Mouse (Mus musculus): ENCODE results near the gene Ddc. TPM values are rescaled to one million over a fixed set of nuclear protein-coding genes. Genes with fewer than 3 reads are reported as not detected.
A peak's percentile ranks its signal among the peaks of the same experiment; 100 is the strongest.

The Ddc gene
- polyA plus RNA-seq, 1 experiment from 2014 or later = 64.6 TPM

DNA sequence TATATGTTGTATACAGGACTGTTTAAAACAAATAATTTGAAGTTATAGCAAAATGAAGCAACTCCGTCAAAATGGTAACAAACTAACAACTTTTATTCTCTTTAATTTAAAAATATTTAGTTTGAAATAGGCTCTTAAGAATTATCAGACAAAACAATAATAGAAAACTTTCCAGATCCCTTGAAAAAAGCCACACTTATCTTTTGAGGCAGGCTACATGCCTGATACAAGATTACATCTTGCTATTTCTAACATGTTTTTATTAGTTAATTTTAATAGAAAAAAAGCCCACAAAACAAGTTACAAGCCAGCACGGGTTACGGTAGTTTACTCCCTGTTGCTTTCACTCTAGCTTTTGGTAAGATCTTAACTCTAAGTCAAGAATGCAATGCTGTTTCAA is 97.6 kb downstream of the Ddc start:
- WGBS = 89% methylated on average over 3 of the region's 3 CpGs
- no peak for ATAC-seq (ENCODE audit: extremely low read depth, insufficient number of reproducible peaks, low FRiP score, low TSS enrichment)
- peaks cover 83% of the 10 kb centered on the region for H3K36me3 ChIP-seq

DNA sequence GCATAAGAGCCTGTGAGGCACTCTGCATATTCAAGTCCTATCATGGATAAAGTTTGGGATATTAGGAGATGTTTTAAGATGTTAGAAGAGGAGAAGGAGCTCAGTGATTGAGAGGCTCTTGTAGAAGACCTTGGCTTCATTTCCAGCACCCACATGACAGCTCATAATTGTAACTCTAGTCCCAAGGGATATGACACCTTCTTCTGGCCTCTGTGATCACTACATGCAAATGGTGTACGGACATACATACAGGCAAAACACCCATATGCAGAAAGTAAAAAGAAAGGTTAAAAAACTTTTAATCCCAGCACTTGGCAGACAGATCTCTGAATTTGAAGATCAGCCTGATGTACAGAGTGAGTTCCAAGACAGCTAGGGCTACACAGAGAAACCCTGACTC is 99.3 kb downstream of the Ddc start:
- WGBS = 95% methylated on average over 1 of the region's 1 CpGs
- H3K4me2 ChIP-seq = no peak overlapping the region
- no peak overlapping the region for H3K27ac ChIP-seq (replicated peaks)
- peaks cover 20% of the 10 kb centered on the region for H3K4me1 ChIP-seq
- no peaks in the 10 kb centered on the region for H3K27me3 ChIP-seq (replicated peaks)
- H3K36me3 ChIP-seq = peaks cover 68% of the 10 kb centered on the region
- H3K9ac ChIP-seq = no peak overlapping the region
- no peaks in the 10 kb centered on the region for H3K9me3 ChIP-seq
- no peak overlapping the region for H3K4me3 ChIP-seq
- no peak for ATAC-seq (ENCODE audit: extremely low read depth, insufficient number of reproducible peaks, low FRiP score, low TSS enrichment)

More for the DNA sequence above, 97.6 kb downstream of the Ddc start:
- H3K4me3 ChIP-seq = no peak overlapping the region
- no peak overlapping the region for H3K27ac ChIP-seq (replicated peaks)
- H3K9ac ChIP-seq = no peak overlapping the region
- H3K4me2 ChIP-seq = no peak overlapping the region
- H3K27me3 ChIP-seq (replicated peaks) = no peaks in the 10 kb centered on the region
- no peaks in the 10 kb centered on the region for H3K9me3 ChIP-seq
- H3K4me1 ChIP-seq = peaks cover 20% of the 10 kb centered on the region

DNA sequence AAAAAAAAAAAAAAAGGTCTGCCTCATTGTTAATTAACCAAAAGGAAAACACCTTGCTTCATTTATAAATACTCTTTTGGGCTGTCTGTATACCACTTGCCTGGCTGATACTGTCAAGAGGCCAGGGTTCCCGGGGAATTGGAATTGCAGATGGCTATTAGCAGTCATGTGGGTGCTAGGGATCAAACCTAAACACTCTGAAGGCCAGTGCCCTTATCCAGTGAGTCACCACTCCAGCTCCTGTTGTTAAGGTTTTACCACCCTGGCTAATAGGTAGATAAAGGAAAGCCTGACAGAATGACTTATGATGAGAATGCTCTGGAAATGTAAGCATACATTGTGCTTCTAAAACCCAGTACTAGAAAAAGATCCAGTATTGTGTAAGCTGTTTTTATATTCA is 103.3 kb downstream of the Ddc start:
- 87% methylated on average over 1 of the region's 1 CpGs for WGBS
- H3K36me3 ChIP-seq = peaks cover 34% of the 10 kb centered on the region

DNA sequence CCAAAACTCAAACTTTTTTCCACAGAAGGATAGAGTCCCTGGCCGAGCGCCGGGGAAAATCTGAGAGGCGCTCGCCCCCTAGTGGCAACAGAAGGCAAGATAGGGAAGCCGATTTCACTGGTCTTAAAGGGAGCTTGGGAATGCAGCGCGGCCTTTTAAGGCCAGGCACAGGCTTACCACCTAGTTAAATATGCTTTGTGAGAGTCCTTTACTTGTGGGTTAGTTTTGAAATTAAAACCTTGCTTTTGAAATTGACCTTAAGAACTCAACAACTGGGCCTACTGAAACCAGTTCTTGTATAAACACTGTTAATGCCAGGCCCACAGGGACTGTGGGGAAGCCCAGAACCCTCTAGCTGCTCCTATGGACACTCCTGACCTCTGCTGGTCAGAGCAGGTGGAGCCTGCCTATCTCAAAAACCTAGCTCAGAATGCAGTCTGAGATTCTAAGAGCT is 109.4 kb downstream of the Ddc start:
- Histone ChIP-seq H3K4me3 (peak overlapping the region; percentile 8; the same call in 1 of the 2 replicates), H3K27ac (replicated peaks) (no peak overlapping the region), H3K36me3 (no peaks in the 10 kb centered on the region), H3K9ac (0 out of 2 replicates have a peak overlapping the region, but pooled peaks have one; percentile 1), H3K4me1 (no peaks in the 10 kb centered on the region), H3K27me3 (replicated peaks) (peaks cover 4% of the 10 kb centered on the region; the same call in 1 of the 2 replicates), H3K4me2 (peak overlapping the region; percentile 57), H3K9me3 (no peaks in the 10 kb centered on the region)
- ATAC-seq (ENCODE audit: extremely low read depth, insufficient number of reproducible peaks, low FRiP score, low TSS enrichment) = peak; percentile 81
- WGBS = 0% methylated on average over 8 of the region's 8 CpGs

More for the DNA sequence above, 103.3 kb downstream of the Ddc start:
- H3K4me1 ChIP-seq = no peaks in the 10 kb centered on the region
- no peak for ATAC-seq (ENCODE audit: extremely low read depth, insufficient number of reproducible peaks, low FRiP score, low TSS enrichment)
- no peak overlapping the region for H3K4me3 ChIP-seq
- H3K27me3 ChIP-seq (replicated peaks) = no peaks in the 10 kb centered on the region
- no peak overlapping the region for H3K27ac ChIP-seq (replicated peaks)
- H3K9ac ChIP-seq = no peak overlapping the region
- no peaks in the 10 kb centered on the region for H3K9me3 ChIP-seq
- H3K4me2 ChIP-seq = no peak overlapping the region

DNA sequence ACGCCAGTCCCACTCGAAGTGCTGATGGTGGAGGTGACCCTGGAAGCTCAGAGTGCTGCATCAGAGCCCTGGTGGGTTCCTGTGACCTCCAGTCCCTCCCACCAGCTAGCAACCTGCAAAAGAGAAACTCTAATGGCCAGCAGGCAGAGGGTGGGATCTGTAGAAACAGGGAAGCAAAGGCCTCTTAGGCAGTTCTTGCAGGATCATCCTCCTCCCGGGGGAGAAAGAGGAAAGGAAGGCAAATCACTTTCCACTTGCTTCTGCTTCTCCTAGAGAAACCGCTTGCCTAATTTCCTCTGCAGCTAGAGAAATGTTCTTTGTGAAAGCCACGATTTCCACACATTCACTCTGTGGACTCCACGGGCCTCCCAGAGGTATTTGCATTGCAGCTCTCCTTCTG is 112.5 kb downstream of the Ddc start:
- no peak overlapping the region for H3K27ac ChIP-seq (replicated peaks)
- no peak overlapping the region for H3K9ac ChIP-seq
- H3K4me2 ChIP-seq = no peak overlapping the region
- H3K4me1 ChIP-seq = no peaks in the 10 kb centered on the region
- no peak overlapping the region for H3K4me3 ChIP-seq
- peaks cover 4% of the 10 kb centered on the region; the same call in 1 of the 2 replicates for H3K27me3 ChIP-seq (replicated peaks)
- WGBS = 52% methylated on average over 6 of the region's 6 CpGs
- H3K9me3 ChIP-seq = no peaks in the 10 kb centered on the region
- H3K36me3 ChIP-seq = no peaks in the 10 kb centered on the region
- ATAC-seq (ENCODE audit: extremely low read depth, insufficient number of reproducible peaks, low FRiP score, low TSS enrichment) = no peak

DNA sequence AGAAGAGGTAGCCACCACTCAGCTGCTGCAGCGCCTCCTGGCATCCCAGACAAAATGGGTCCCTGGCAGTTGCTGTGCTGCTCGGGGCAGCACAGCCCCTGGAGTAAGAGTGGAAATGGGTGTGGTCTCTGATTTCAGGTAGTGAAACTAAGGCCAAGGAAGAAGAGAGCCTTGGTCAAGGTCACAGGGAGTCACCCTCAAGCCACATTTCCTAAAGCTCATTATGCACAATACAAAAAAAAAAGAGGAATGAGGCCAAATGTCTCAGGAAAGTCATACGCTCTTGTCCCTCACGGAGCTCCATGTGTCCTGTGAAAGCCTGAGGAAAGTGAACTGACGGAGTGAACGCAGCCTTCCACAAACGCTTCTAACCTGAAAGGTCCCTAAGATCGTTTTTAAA is 116.2 kb downstream of the Ddc start:
- no peaks in the 10 kb centered on the region for H3K9me3 ChIP-seq
- no peak overlapping the region for H3K4me2 ChIP-seq
- no peak overlapping the region for H3K27ac ChIP-seq (replicated peaks)
- no peak overlapping the region for H3K4me3 ChIP-seq
- no peak for ATAC-seq (ENCODE audit: extremely low read depth, insufficient number of reproducible peaks, low FRiP score, low TSS enrichment)
- H3K4me1 ChIP-seq = no peaks in the 10 kb centered on the region
- no peaks in the 10 kb centered on the region for H3K36me3 ChIP-seq
- no peak overlapping the region for H3K9ac ChIP-seq
- peaks cover 4% of the 10 kb centered on the region; the same call in 1 of the 2 replicates for H3K27me3 ChIP-seq (replicated peaks)
- 75% methylated on average over 8 of the region's 8 CpGs for WGBS

DNA sequence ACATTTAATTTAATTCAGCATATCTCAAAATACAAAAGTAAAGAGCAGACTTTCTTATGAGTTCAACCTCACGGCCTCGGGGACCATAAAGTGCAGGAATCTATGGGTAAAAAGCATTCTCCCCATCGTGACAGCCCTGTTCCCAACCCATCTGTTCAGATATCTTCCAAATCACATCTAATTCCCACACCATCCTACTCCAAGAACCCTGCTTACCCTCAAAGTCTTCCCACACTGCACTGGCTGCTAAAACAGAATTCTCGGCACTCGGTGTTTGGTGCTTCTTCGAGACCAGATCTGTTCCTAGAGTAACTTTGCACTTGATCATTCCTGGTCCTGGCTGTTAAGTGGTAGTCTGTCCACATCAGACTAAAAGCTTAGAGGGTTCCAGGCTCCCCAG is 119.6 kb downstream of the Ddc start:
- Histone ChIP-seq H3K4me2 (no peak overlapping the region), H3K4me3 (no peak overlapping the region), H3K27ac (replicated peaks) (no peak overlapping the region), H3K36me3 (no peaks in the 10 kb centered on the region), H3K9me3 (no peaks in the 10 kb centered on the region), H3K9ac (no peak overlapping the region), H3K4me1 (no peaks in the 10 kb centered on the region), H3K27me3 (replicated peaks) (no peaks in the 10 kb centered on the region)
- ATAC-seq (ENCODE audit: extremely low read depth, insufficient number of reproducible peaks, low FRiP score, low TSS enrichment) = no peak
- WGBS = 82% methylated on average over 6 of the region's 6 CpGs

DNA sequence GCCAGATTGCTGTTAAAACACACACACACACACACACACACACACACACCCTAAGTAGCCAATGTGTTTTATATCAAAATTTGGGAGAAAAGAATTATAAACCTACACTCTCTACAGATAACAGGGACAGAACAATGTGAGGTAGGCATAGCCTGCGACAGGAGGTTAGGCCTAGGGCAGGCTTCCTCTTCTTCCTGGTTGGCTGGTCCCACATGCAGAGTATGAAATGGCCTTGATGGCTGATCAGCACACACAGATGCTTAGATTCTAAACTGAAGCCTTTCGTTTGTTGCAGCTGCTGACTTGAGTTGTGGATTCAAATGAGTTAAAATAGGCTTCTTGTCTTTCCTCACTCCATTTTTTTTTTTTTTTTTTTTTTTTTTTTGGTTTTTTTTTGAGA is 120.1 kb downstream of the Ddc start:
- H3K27me3 ChIP-seq (replicated peaks) = no peaks in the 10 kb centered on the region
- ATAC-seq (ENCODE audit: extremely low read depth, insufficient number of reproducible peaks, low FRiP score, low TSS enrichment) = no peak
- no peak overlapping the region for H3K9ac ChIP-seq
- H3K36me3 ChIP-seq = no peaks in the 10 kb centered on the region
- H3K27ac ChIP-seq (replicated peaks) = no peak overlapping the region
- no peak overlapping the region for H3K4me3 ChIP-seq
- no peaks in the 10 kb centered on the region for H3K9me3 ChIP-seq
- no peak overlapping the region for H3K4me2 ChIP-seq
- no peaks in the 10 kb centered on the region for H3K4me1 ChIP-seq
- WGBS = 80% methylated on average over 2 of the region's 2 CpGs

DNA sequence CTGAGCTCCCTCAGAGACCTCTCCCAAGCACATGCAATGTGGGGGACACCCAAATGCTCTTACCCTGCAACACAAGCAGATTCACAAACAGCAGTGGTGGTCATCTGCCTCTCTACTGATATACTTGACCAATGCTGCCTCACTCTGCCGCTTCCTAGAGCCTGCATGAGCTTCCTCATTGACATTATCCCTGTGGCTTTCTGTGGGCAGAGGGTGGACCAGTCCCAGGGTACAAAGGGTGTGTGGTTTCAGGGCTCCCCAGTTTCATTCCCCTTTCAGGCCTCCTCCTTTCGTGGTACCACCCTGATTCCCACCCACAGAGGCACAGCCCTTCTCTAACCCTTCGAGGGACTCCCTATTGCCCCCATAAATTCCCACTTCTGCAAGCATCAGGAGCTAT is 120.7 kb downstream of the Ddc start:
- Histone ChIP-seq H3K9me3 (no peaks in the 10 kb centered on the region), H3K4me3 (no peak overlapping the region), H3K36me3 (no peaks in the 10 kb centered on the region), H3K9ac (no peak overlapping the region), H3K27me3 (replicated peaks) (no peaks in the 10 kb centered on the region), H3K27ac (replicated peaks) (no peak overlapping the region), H3K4me2 (no peak overlapping the region), H3K4me1 (no peaks in the 10 kb centered on the region)
- 61% methylated on average over 3 of the region's 3 CpGs for WGBS
- no peak for ATAC-seq (ENCODE audit: extremely low read depth, insufficient number of reproducible peaks, low FRiP score, low TSS enrichment)

DNA sequence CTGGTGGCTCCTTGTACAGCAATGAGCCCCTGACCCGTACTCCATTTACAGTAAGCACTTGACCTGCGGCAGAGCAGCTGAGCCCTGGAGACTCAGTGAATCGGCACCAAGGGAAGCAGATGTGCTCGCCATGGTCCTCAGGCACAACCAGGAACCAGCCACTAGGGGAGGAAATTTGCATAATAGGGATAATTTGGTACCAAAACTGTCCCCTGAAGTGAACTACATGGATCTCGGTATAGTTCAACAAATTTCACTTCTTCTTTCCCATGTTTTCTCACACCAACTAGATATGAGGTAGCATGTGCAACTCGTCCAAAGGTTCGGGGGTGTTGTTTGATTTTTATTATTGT is 121.1 kb downstream of the Ddc start:
- 77% methylated on average over 7 of the region's 7 CpGs for WGBS
- no peaks in the 10 kb centered on the region for H3K36me3 ChIP-seq
- H3K27ac ChIP-seq (replicated peaks) = no peak overlapping the region
- H3K4me2 ChIP-seq = no peak overlapping the region
- H3K27me3 ChIP-seq (replicated peaks) = no peaks in the 10 kb centered on the region
- H3K4me3 ChIP-seq = no peak overlapping the region
- ATAC-seq (ENCODE audit: extremely low read depth, insufficient number of reproducible peaks, low FRiP score, low TSS enrichment) = no peak
- no peaks in the 10 kb centered on the region for H3K4me1 ChIP-seq
- no peak overlapping the region for H3K9ac ChIP-seq
- H3K9me3 ChIP-seq = no peaks in the 10 kb centered on the region

DNA sequence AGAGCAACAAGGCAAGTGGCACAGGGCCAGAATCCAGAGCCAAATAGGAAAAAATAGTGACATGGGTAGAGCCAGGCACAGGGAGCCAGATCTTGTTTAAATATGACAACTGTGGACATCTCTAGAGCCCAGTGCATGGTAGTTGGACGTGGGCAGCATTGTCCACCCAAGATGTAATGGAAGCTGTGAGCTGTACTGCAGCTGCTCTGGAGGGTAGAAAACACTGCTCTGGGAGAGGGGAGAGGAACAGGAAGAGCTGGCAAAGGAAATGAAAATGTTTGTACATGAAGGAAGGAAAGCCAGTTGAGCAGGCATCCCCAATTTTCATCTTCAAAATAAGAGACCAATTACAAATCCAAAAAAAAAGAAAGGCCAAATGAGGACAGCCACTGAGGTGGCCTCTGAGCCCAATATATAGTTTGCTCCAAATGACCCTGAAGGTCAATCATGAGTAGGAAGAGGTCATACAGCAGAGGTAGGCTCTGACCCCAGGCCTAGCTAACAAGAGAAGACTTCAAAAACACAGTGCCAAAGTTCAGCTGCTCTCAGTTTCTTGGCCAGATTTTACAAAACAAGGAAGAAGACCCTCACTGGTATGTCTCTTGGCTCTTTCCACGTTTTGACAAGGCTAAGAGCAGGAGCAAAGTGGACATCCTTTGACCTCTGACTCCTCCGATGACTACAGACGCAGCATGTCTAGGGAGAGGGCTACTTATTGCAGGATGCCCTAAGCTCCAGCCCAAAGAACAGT is 121.7 kb downstream of the Ddc start:
- Histone ChIP-seq H3K4me2 (no peak overlapping the region), H3K4me1 (no peaks in the 10 kb centered on the region), H3K4me3 (no peak overlapping the region), H3K27ac (replicated peaks) (no peak overlapping the region), H3K27me3 (replicated peaks) (no peaks in the 10 kb centered on the region), H3K9ac (no peak overlapping the region), H3K36me3 (no peaks in the 10 kb centered on the region), H3K9me3 (no peaks in the 10 kb centered on the region)
- ATAC-seq (ENCODE audit: extremely low read depth, insufficient number of reproducible peaks, low FRiP score, low TSS enrichment) = no peak
- WGBS = 63% methylated on average over 4 of the region's 4 CpGs

DNA sequence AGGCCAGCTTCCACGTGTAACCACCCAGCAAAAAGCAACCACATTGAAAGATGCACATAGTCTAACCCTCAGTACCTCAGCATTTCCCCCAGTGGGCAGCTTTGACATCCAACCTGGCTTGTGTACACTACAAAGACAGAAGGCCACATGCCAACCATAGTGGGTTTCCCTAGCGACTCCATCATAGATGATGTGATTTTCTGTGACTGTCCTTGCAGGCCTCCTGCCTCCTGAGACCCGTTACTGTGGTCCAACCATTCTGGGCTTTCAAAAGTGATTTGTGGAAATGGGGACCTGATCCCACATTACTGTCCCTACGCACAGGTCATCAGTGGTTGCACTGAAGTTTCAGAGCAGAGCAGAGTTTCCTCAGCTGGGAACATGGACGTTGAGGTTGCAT is 123.1 kb downstream of the Ddc start:
- 78% methylated on average over 5 of the region's 5 CpGs for WGBS
- Histone ChIP-seq H3K4me1 (no peaks in the 10 kb centered on the region), H3K4me3 (no peak overlapping the region), H3K27me3 (replicated peaks) (no peaks in the 10 kb centered on the region), H3K9me3 (no peaks in the 10 kb centered on the region), H3K4me2 (no peak overlapping the region), H3K36me3 (no peaks in the 10 kb centered on the region), H3K9ac (no peak overlapping the region), H3K27ac (replicated peaks) (no peak overlapping the region)
- ATAC-seq (ENCODE audit: extremely low read depth, insufficient number of reproducible peaks, low FRiP score, low TSS enrichment) = no peak

Data from heart, embryonic 13.5 days (tissue).